Mouse (Mus musculus) T-helper 1 cell (primary cell): ENCODE results near the gene Tmem52b.
"Not testable (repeated sequence)": the region's sequence is repeated elsewhere in the genome, so short reads cannot be mapped to it uniquely, and the experiment has no call there.

Source experiments
- in situ Hi-C: fragments of 300-600 bp; cut with MboI, MseI; formaldehyde crosslinking; loops from one replicate; pipeline ENCODE4 v1.15.1; 2025; ENCODE audit warnings: high pct_unique_total_duplicates

Tmem52b gene

DNA sequence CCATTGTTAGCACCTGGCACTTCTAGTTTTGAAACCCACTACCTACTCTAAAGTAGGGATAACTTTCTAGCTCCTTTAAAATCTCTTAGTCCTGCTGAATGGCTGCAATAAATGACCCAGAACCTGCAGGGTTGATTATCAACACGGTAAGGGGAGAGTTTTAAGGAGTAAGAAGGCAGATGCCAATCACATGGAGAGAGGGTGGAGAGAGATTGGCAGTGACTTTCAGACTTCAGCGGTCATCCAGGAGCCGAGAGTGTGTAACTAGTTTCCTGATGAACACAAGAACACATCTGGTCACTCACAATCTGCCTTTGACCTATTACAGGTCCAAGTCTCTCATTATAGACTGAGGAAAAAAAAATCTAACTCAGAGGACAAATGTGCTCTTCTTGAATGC is at the start of gene Tmem52b:
Gene Tmem52b (plus strand): TSS at position 189 of the 400 bp plus-strand sequence.
- in situ Hi-C loops: loop anchor here (5.0 kb wide), 1 partner anchor 105 kb away; the partner anchor contains the start of gene Clec9a

DNA sequence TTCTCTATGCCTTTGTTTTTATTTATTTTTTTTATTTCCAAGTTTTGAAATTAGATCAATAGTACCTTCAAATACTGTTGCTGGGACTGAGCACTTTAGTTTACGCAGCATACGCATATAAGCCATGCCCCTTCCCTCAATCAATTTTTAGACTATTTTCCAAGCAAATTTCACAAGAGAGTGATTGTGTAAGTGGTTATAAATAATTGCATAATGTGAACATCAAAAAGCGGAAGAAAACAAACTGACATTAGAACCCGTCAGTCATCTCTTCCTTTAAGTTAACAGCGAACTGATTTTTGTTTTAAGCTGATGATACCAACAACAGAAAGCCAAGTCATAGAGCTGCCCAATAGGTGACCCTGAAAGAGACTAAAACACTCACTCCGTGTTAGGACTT is 41.0 kb upstream of the Tmem52b start:
- in situ Hi-C loops: no loop called here

DNA sequence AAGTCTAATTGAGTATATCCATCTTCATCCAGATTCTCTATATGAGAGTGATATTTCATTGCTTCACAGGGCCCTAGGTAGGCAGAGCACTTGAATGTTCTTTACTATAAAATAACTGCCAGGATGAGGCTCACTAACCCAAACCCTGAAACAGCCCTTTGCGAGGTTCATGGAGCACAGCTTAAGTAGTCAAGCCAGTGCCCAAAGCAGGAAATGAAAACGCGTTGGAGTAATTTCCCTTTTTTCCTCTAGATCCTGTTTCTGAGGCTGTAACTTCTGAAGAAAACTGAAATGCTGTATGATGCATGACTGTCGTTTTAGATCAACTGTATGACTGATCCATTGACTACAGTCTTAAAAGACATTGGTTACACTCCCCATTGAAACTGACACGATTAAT is 39.7 kb upstream of the Tmem52b start:
- in situ Hi-C loops: no loop called here

DNA sequence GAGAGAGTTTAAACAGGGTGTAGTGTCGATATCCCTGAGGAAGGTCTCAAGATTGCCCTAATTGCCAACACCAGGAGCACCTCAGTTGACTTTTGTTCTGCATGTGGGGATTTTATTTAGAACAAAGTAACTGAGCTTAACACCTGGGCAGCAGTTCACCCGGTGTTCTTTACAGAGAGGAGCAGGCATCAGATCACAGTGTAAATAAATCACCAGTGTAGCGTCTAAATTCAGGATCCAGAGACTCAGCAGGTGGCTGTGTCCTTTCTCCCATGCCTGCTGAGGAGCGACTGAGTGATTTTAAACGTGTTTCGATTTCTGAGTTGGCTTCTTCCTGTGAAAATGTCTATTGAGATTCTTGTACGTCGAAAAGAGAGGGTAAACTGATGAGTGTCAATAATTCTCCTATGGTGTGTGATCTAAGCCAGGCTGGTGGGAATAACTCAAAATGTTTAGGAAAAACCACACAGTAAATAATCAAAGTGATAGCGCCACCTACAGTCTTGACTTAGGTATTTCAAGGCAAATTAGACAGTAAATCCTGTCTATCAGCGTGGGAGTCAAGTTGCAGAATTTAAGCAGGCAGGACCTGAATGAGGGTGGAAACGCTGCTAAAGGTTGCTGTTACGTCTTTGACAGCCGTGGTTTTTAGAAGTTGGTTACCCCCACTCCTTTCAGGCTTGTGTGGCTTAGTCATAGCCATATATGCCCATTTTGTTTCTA is 35.8 kb upstream of the Tmem52b start:
- in situ Hi-C loops: no loop called here

DNA sequence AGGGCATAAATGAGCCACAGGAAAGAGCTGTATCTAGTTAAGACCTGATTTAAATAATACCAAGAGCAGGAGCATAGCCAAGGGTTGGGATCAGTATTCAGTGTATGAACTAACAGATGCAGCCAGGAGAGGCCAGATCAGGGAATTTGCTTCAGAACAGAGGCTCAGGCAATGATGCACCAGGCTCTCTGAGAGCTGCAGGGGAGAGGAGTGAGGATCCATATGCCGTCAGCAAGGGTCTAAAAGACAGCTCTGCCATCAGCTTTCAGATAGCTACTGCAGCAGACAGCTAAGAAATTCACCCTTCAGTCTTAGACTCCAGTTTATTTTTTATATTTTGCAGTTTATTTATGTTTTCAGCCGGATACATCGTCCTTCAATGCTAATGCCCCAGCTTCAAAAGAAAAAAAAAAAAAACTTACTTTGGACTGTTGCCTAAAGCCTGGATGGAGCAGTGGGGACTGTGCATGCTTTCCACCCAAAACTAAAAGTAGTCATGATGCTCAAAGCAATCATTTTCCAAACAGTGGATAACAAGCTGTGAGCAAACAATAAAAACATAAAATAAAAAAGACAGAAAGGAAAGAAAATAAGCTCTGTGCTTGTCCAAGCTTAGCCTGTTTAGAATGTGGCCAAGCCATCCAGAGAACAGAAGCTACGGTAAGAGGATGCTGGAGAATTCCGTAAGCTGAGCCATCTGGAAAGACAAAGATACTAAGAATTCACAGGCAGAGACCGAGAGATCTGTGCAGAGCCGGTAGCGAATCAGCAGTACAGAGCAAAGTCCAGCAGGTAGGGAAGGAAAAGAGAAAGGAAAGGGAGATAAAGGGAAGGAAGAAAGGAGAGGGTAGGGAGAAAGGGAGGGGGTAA is 32.0 kb upstream of the Tmem52b start:
- in situ Hi-C loops: no loop called here

DNA sequence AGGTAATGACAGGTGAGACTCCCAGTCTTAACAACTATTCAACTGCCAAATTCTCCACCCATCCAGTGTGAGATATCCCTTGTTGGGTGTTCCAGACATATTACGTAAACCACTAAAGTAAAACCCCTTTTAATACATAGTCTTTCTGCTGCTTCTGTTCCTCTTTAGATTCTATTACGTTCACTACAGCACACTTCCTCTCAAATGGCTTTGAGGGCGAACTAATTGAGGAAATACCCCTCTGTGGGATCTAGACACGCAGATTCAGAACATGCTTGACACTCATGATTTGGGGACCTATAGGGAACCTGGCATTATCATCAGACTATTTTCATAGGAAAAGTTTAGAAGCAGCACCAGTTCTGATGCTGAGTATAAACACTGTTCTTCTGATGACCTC is 17.4 kb upstream of the Tmem52b start:
- in situ Hi-C loops: no loop called here

DNA sequence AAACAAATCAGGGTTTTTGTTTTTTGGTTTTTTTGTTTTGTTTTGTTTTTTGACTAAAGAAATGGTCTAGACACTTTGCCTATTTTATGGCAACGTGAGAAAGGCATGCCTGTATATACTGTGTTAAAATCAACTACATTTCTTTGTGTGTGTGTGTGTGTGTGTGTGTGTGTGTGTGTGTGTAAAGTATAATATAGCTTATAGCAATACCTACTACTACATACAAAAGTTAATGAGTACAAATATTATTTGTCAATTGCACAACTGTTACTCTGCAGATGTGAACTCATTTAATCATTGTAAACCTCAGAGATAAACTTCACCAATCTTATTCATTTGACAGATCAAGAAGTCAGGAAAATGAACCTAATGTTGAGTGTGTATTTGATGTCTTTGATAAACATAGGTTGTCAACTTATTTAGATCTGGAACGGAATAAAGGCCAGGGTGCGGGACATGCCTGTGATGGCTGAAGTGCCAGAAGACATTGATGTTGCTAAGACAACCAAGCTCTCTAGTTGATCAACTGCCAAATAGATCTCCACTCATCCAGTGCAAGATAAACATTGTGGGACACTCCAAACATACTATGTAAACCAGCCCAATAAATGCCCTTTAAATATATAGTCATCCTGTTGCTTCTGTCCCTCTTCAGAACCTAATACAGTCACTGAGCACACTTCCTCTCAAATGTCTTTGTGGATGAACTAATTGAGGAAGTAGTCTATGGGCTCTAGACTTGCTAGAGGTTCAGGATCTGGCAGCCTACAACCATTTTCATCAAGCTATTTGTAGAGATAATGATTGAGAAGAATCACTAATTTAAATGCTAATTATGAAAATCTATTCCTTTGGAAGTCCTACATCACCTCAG is 14.8 kb upstream of the Tmem52b start:
- in situ Hi-C loops: no loop called here

DNA sequence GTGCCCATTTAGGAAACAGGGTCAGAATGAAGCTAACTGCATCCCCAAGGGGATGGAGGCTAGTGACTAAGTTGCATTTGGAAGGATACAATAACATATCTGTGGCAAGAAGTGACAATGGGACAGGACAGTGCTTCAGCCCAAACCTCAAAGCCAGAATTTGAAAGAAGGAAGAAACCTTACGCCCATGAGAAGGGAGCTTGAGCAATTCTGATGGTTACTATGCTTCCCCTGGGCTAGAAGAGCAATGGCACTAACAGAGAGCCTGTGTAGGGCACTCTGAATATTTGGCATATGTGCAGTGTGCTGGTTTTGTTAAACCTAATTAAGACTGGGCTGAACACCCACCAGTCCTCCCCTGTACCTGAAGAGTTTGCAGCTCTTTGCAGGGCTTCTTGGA is 12.8 kb upstream of the Tmem52b start:
- in situ Hi-C loops: not testable (repeated sequence)

DNA sequence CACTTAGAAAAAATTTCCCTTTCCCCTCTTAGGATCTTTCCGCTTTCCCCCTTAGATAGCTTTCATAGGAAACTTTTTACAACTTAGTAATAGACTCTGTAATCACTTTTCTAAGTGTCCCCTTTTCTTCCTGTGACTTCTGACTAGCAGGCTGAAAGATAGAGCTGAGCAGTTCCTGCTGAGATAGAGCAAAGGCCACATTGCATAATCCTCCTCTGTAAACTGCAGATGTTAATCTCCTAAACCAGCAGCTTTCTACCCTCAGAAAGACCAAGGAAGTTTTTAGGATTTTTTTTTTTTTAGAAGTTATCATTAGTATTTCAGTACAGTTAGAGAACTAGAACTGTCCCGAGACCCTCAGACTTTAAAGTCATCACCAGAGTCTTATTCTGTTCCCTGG is 8.9 kb upstream of the Tmem52b start:
- in situ Hi-C loops: no loop called here

DNA sequence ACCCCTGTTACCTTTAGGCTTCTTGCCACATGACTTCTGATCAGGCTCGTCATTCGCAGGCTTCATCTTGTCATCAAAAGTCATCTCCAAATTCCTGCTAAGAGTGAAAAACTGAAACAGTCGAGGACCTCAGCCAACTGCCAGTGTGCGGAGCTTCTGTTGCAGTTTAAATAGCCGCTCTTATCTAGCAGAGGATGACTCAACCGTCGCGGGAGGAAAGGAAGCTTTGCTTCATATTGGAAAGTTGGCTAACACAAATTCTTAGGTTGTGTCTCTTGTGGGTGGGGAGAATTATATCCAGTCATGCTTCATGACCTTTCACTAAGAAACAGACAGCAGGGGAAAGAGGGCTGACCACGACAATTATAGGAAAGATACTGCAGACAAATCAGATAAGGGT is 5.3 kb upstream of the Tmem52b start, which contains the start of gene Olr1:
Gene Olr1 (minus strand): TSS at position 142 of the 400 bp plus-strand sequence.
- in situ Hi-C loops: no loop called here

DNA sequence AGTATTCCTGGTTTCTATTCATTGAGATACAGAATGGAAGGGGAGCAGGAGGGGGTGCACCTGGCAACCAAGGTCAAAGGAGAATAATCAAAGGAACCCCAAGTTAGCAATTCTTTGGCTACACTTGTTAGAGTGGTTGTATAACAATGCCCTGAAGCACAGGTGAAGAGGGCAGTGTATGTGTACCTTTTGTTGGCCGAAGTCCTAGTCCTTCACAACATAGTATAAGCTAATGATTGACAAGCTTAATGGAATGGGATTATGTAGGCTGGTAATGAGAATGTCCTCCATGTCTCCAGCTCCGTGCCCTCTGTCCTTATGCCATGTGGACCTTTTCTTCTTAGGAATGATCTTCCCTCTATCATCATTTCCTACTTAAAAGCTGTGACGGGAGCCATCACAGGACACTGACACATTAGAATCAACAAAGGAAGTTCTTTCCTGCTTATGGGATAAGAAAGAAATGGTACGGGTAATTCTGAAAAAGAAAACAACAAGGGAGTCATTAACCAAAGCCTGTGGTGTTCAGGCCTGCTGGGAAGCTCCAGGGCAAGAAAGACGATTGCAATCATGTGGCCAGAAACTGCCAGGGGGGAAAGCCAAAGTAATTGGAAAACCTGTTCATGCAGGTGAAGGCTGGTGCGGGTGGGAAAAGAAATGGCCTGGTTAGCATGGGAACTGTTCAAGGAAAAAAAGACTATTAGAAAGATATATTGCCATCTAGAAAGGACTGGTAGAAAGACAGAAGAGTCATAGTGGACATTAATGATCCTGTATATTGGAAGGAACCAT is 2.0 kb upstream of the Tmem52b start:
- in situ Hi-C loops: loop anchor here (5.0 kb wide), 1 partner anchor 103 kb away; the partner anchor contains the start of gene Clec9a

DNA sequence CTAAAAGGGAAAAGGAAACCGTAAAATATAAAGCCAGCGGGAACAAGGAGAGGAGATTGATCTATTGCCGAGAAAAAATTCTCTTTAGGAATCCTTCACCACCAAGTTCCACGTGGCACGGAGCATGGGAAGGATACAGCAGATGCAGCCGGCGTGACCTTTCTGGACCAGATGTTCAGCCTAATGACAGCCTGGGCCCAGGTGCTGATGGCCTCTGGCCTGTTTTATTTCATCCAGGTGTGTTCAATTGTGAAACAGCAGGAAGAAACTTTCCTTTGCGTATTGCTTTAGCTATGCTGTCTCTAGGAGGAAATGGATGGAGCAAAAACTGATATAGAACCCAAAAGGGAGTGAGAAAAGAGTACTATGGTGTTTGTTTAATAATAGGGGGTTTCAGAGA is 513 bp downstream of the Tmem52b start:
- in situ Hi-C loops: loop anchor here (5.0 kb wide), 1 partner anchor 106 kb away; the partner anchor contains the start of gene Clec9a

DNA sequence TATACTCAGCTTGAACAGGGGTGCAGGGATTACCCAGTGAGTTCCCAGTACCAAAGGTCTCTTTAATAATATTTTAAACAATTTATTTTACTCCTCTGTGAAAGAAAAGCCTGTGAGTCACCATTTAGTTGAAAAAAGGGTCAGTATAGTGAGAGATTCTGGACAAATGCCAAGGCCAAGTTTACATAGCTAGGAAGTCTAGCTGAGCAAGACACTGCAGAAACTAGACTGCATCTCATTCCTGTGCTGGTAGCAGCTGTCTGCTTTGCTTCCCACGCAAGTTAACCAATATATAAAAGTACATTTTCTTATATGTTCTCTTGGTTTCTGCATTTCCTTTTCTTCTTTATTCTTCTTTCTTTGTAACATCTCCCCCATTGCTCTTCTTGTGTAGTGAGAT is 1.1 kb downstream of the Tmem52b start:
- in situ Hi-C loops: loop anchor here (5.0 kb wide), 1 partner anchor 106 kb away; the partner anchor contains the start of gene Clec9a

DNA sequence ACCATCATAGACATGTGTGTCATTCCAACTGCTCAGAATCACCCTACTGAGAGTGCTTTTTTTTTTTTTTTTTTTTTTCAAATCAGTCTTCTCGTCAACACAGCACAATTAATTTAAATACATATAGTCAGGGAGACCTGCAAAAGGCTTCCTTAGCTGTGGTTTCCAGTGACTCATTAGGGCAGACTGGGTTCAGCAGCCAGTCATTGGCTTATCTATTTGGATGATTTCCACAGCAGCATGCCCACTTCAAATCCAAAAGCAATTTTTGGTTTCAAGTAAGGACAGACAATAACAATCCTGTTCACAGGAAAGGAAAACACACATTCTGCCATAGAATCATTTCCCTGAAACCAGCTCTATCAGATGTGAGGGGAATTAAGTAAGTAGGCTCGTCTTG is 2.0 kb downstream of the Tmem52b start:
- in situ Hi-C loops: loop anchor here (5.0 kb wide), 1 partner anchor 107 kb away; the partner anchor contains the start of gene Clec9a

DNA sequence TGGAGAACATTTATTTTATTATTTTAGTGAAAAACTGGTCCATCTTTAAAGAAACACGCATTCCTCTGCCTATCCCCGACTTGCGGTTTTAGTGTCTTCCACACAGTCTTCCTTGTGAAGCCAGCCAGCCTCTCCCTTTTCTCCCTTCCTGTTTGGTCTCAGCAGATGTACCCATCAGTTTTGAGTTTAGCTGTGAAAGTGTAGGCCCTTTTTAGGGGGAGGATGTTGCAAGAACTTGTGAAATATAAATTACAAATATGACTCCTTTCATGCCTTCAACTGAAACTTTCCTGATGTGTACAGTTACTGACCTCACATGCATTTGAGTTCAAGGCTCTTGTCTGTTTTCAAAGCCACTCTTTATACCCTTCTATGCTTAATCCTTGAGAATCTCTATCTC is 2.7 kb downstream of the Tmem52b start:
- in situ Hi-C loops: loop anchor here (5.0 kb wide), 1 partner anchor 133 kb away; no protein-coding TSS in a partner anchor

DNA sequence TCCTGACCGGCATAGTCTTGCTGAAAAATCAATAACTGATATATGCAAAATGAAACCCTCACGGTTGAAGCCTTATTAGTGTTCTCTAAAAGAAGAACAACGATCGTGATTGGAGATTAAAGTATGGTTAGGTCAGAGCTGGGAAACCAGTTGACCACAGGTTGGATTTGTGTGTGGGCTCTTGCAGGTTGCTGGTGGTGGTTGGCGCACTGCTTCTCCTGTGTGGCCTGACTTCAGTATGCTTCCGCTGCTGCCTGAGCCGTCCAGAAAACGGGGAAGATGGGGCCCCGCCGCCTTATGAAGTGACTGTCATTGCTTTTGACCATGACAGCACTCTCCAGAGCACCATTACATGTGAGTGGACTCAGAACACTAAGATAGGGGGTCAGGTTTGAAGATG is 4.0 kb downstream of the Tmem52b start:
- in situ Hi-C loops: loop anchor here (5.0 kb wide), 1 partner anchor 134 kb away; no protein-coding TSS in a partner anchor

DNA sequence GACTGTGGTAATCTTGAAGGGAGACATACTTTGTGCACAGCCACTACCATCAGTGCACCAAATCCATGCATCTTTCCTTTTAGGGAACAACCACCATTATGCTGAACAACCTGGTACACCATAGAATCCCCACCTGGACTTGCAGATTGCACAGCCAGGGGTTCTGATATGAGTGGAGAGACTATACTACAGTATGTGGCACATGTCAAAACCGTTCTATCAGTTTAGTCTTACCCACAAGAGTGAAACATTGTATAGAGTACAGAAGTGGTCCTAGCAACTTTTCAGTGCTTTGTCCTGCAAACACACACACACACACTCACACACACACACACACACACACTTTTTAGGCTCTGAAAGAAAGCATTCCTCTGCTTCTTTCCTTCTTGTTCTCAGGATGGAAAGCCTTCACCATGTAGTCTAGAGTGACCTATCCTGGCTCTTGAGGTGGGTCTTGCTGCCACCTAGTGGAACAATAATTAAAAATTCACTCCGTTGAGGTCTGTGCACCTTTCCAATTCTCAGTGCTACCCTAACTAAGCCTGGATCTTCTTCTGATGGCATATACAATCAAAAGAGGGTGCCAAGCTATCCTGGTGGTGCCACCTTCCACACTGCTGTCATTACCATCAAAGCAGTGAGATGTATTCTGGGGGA is 5.5 kb downstream of the Tmem52b start:
- in situ Hi-C loops: loop anchor here (5.0 kb wide), 1 partner anchor 136 kb away; no protein-coding TSS in a partner anchor

DNA sequence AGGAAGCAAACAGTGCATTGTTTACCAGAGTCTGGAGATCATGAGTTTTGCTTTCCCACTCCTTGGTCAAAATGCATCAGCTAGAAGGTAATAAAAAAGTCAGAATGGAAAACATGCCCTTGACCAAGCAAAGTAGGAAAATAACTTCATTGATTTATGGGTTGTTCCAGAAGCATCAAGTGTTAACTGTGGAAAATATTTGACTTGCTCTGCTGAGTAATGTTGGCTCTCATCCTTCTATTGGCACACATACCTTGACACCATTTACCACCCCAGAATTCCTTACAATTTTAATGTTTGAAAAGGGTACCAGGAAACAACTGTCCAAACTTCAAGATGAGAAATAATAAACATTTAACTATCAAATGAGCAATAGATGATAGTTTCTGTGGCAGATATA is 13.7 kb downstream of the Tmem52b start:
- in situ Hi-C loops: no loop called here

DNA sequence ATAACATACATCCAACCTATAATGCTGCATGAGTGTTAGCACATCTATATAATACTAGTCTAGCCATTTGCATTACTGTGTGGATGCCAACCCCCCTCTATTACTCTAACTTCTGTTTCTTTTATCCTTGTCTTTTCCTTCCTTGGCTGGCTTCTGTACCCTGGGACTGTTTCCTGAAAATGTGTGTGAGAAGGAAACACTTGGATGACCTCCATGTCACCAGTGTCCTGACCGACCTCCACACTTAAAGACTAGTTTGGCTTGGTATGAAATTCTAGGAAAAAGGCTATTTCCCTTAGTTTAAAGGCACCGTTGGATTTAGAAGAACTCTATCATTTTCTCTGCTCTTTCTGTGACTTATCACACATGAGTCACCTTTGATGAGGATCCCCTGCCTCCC is 15.1 kb downstream of the Tmem52b start:
- in situ Hi-C loops: no loop called here

DNA sequence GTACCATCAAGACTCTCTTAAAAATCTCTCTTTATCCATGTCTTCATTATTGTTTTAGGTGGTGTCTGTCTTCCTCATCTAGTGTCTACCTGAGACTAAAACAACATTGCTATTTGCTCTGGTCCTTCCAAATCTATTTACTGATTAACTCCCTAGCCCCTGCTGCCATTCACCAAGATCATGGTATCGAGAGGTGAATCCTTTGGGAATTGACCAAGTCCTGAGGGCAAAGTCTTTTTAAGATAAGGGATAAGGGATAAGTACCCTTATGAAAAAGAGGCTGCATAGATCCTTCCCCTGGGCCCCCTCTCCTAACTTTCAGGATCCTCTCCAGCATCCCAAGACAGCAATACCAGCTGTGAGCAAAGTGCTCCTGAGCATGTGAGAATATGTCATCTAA is 17.2 kb downstream of the Tmem52b start:
- in situ Hi-C loops: no loop called here
